Mouse (Mus musculus) lung, embryonic 16.5 days (tissue): ENCODE measurements at regions not wholly inside any gene's neighbourhood (a gene's known extent, or its start where the extent isn't known, plus 50 kb on each side); places are given as distances from the start of the nearest gene placed in this dataset.

Experiments
- ATAC-seq: fragments of 200-750 bp; cut with Nextera tagmentation; 2 replicates; pipeline ENCODE4 v1.8.0; 2017; ENCODE audit warnings: low read depth, mild to moderate bottlenecking, moderate library complexity
- H3K27ac ChIP-seq: fragments of 300-500 bp; sonication (generic); 2 replicates; pipeline ENCODE4 v1.5.1; 2014; ENCODE audit warnings: mild to moderate bottlenecking, control low read depth, low read length
- H3K27me3 ChIP-seq: fragments of 300-500 bp; sonication (generic); 2 replicates; pipeline ENCODE4 v1.6.1; 2014; ENCODE audit warnings: low read depth, low read length, mixed read lengths; ENCODE audit not compliant: control insufficient read depth, insufficient read depth
- H3K36me3 ChIP-seq: fragments of 300-500 bp; sonication (generic); 2 replicates; pipeline ENCODE4 v1.6.1; 2014; ENCODE audit warnings: low read length; ENCODE audit not compliant: control insufficient read depth, insufficient read depth
- H3K4me1 ChIP-seq: fragments of 300-500 bp; sonication (generic); replicated peaks from 2 replicates; pipeline ENCODE4 v1.6.1; 2014; ENCODE audit warnings: low read length, mixed read lengths; ENCODE audit not compliant: control insufficient read depth, insufficient read depth
- H3K4me2 ChIP-seq: fragments of 300-500 bp; sonication (generic); 2 replicates; pipeline ENCODE4 v1.6.1; 2014; ENCODE audit warnings: low read depth, low read length, control low read depth
- H3K4me3 ChIP-seq: fragments of 300-500 bp; sonication (generic); 2 replicates; pipeline ENCODE4 v1.5.1; 2014; ENCODE audit warnings: mild to moderate bottlenecking, low read length, control low read depth
- H3K9ac ChIP-seq: fragments of 300-500 bp; sonication (generic); 2 replicates; pipeline ENCODE4 v1.6.1; 2014; ENCODE audit warnings: low read length, control low read depth
- H3K9me3 ChIP-seq: fragments of 300-500 bp; sonication (generic); 2 replicates; pipeline ENCODE4 v1.6.1; 2016; ENCODE audit warnings: low read length; ENCODE audit not compliant: control insufficient read depth
- WGBS: fragments of 180-500 bp; shearing (Covaris S2); extraction: QIAGEN DNeasy Blood & Tissue Kit; methylation state at CpG from one replicate; pipeline ENCODE4 v1.1.7; 2014; 5-methylcytosine and 5-hydroxymethylcytosine counted together

GRCm38 (mm10) chr7:72592649-72593048 lies 286.2 kb upstream of the Mctp2 start:
- Histone ChIP-seq H3K27ac (no peak overlapping the region), H3K4me1 (peaks cover 4% of the 10 kb centered on the region), H3K9me3 (no peaks in the 10 kb centered on the region), H3K4me3 (no peak overlapping the region), H3K4me2 (no peak overlapping the region), H3K27me3 (no peaks in the 10 kb centered on the region), H3K36me3 (no peaks in the 10 kb centered on the region), H3K9ac (no peak overlapping the region)
- ATAC-seq = no peak
- WGBS = 57% methylated on average over 3 of the region's 3 CpGs

- no peaks in the 10 kb centered on the region for H3K9me3 ChIP-seq
- H3K27ac ChIP-seq = no peak overlapping the region
- H3K36me3 ChIP-seq = no peaks in the 10 kb centered on the region
- ATAC-seq = no peak
- H3K4me2 ChIP-seq = no peak overlapping the region
- WGBS = 65% methylated on average over 1 of the region's 1 CpGs
- H3K9ac ChIP-seq = no peak overlapping the region
- no peak overlapping the region for H3K4me3 ChIP-seq
- H3K4me1 ChIP-seq = peaks cover 4% of the 10 kb centered on the region
- no peaks in the 10 kb centered on the region for H3K27me3 ChIP-seq
Observed at GRCm38 (mm10) chr7:72593259-72593658, 286.9 kb upstream of the Mctp2 start.

- WGBS = 75% methylated on average over 1 of the region's 1 CpGs
- H3K9me3 ChIP-seq = no peaks in the 10 kb centered on the region
- no peaks in the 10 kb centered on the region for H3K4me1 ChIP-seq
- 0 out of 2 replicates have a peak, but pooled peaks have one; percentile 47 for ATAC-seq
- H3K27ac ChIP-seq = no peak overlapping the region
- no peaks in the 10 kb centered on the region for H3K27me3 ChIP-seq
- no peak overlapping the region for H3K4me3 ChIP-seq
- no peak overlapping the region for H3K4me2 ChIP-seq
- H3K9ac ChIP-seq = no peak overlapping the region
- no peaks in the 10 kb centered on the region for H3K36me3 ChIP-seq
Observed at GRCm38 (mm10) chr7:72594741-72595140, 288.3 kb upstream of the Mctp2 start.

DNA sequence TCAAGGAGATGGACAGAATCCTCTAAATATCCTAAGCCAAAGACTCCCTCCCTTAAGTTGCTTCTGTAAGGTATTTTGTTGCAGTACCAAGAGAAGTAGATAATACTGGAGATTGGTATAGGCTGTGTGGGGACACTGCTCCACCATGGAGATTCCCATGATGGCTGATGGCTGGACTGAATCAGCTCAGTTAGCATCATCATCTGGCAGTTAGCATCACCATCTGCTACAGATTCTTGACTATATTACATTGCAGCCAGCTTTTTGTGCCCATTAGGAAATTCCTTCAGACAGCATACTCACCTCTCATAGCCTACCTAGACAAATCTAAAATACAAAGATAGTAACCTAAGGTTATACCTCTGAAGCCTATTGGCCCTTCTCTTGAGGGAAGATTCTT lies 290.6 kb upstream of the Mctp2 start:
- Histone ChIP-seq H3K4me1 (no peaks in the 10 kb centered on the region), H3K9ac (no peak overlapping the region), H3K4me2 (no peak overlapping the region), H3K4me3 (no peak overlapping the region), H3K27ac (no peak overlapping the region), H3K27me3 (no peaks in the 10 kb centered on the region), H3K36me3 (no peaks in the 10 kb centered on the region), H3K9me3 (no peaks in the 10 kb centered on the region)
- no peak for ATAC-seq

- ATAC-seq = no peak
- Histone ChIP-seq H3K27me3 (no peaks in the 10 kb centered on the region), H3K36me3 (no peaks in the 10 kb centered on the region), H3K4me2 (no peak overlapping the region), H3K9me3 (no peaks in the 10 kb centered on the region), H3K4me3 (no peak overlapping the region), H3K9ac (no peak overlapping the region), H3K27ac (no peak overlapping the region), H3K4me1 (no peaks in the 10 kb centered on the region)
- WGBS = 89% methylated on average over 8 of the region's 8 CpGs
Observed at GRCm38 (mm10) chr7:72601933-72602332, 295.5 kb upstream of the Mctp2 start.

- H3K4me3 ChIP-seq = no peak overlapping the region
- no peaks in the 10 kb centered on the region for H3K27me3 ChIP-seq
- H3K4me2 ChIP-seq = no peak overlapping the region
- no peaks in the 10 kb centered on the region for H3K4me1 ChIP-seq
- H3K9ac ChIP-seq = no peak overlapping the region
- no peaks in the 10 kb centered on the region for H3K36me3 ChIP-seq
- ATAC-seq = no peak
- WGBS = 60% methylated on average over 3 of the region's 3 CpGs
- H3K9me3 ChIP-seq = no peaks in the 10 kb centered on the region
- H3K27ac ChIP-seq = no peak overlapping the region
Observed at GRCm38 (mm10) chr7:72609791-72610190, 303.4 kb upstream of the Mctp2 start.

DNA sequence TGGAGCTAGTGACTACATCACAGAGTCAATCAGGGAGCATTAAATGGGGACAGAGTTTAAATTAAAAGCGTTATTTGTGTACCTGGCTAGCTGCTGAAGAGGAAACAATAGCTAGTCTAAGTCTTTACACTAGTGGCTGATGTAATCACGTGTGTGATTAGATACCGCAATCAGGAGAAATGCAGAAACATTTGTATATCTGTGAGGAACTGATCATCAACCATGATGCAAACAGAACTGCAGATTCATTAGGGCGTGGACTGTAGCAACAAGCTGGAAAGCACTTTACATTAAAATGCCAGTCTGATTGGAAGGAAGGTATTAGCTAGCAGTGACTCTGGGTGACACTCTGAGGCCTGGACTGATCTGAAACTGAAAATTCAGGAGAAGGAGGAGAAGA lies 308.8 kb upstream of the Mctp2 start:
- WGBS = 80% methylated on average over 4 of the region's 4 CpGs
- Histone ChIP-seq H3K9me3 (no peaks in the 10 kb centered on the region), H3K4me1 (no peaks in the 10 kb centered on the region), H3K4me3 (no peak overlapping the region), H3K27ac (no peak overlapping the region), H3K36me3 (no peaks in the 10 kb centered on the region), H3K4me2 (no peak overlapping the region), H3K9ac (no peak overlapping the region), H3K27me3 (no peaks in the 10 kb centered on the region)
- no peak for ATAC-seq

DNA sequence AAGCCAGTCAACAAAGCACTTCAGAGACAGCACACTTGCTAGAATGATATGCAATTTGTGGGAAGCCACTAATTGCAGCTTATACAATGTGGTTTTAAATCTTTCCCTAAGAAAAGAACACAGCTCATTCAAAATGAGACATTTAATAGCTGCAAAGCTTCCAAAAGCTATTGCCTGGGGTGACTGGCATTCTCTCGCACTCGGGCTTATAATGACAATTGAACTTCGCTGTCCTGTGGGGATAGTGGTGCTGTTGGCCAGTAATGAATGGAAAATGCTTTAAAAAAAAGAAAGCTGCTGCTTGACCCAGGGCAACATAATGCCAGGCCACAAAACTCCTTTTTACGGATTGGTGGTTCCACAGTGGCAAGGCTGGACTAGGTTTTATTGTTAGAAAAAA lies 321.0 kb upstream of the Mctp2 start:
- no peaks in the 10 kb centered on the region for H3K4me1 ChIP-seq
- no peaks in the 10 kb centered on the region for H3K9me3 ChIP-seq
- no peaks in the 10 kb centered on the region for H3K27me3 ChIP-seq
- no peak overlapping the region for H3K4me3 ChIP-seq
- H3K9ac ChIP-seq = no peak overlapping the region
- no peak overlapping the region for H3K27ac ChIP-seq
- H3K4me2 ChIP-seq = no peak overlapping the region
- H3K36me3 ChIP-seq = no peaks in the 10 kb centered on the region
- WGBS = 86% methylated on average over 4 of the region's 4 CpGs
- ATAC-seq = no peak

DNA sequence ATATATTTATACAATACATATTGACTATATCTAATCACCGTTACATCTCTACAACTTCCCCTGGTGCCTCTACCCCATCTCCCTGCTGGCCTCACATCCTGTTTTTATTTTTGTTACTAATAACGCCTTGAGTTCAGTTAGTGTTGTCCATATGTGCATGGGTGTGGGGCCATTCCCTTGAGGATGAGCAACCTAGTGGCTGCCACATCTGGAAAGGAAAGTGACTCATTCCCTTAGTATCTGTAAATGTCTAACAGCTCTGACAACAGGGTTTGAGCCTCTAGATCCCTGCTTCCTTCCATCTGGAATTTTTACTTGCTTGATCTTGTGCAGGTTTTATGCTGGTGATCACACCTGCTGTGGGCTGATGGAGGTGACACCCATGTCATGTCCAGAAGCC lies 333.2 kb upstream of the Mctp2 start:
- no peaks in the 10 kb centered on the region for H3K4me1 ChIP-seq
- WGBS = 82% methylated on average over 2 of the region's 2 CpGs
- H3K4me2 ChIP-seq = no peak overlapping the region
- H3K27me3 ChIP-seq = no peaks in the 10 kb centered on the region
- no peak overlapping the region for H3K9ac ChIP-seq
- no peak for ATAC-seq
- H3K27ac ChIP-seq = no peak overlapping the region
- no peaks in the 10 kb centered on the region for H3K9me3 ChIP-seq
- no peak overlapping the region for H3K4me3 ChIP-seq
- H3K36me3 ChIP-seq = no peaks in the 10 kb centered on the region

DNA sequence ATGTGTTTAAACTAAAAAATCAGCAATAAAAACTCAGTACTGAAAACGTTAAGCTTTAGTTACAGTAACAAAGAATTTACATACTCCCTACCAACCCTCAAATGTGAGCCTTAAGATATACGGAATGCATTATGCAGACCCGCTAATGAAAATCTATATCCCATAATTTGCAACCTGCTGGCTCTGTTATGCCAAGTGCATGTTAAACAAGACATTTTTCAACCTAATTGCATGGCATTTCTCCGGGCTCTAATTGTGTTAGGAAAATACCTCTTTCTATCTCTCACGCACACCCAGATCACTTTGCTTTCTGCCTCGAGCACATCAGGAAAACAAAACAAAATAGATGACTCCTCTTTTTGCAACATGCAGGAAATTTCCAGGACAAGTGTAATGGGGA lies 368.6 kb upstream of the Mctp2 start:
- Histone ChIP-seq H3K4me1 (no peaks in the 10 kb centered on the region), H3K4me2 (no peak overlapping the region), H3K27ac (no peak overlapping the region), H3K27me3 (no peaks in the 10 kb centered on the region), H3K4me3 (no peak overlapping the region), H3K9me3 (no peaks in the 10 kb centered on the region), H3K36me3 (no peaks in the 10 kb centered on the region), H3K9ac (no peak overlapping the region)
- WGBS = 70% methylated on average over 6 of the region's 6 CpGs
- ATAC-seq = no peak
